Mouse (Mus musculus): ENCODE measurements around the gene Nol3. TPM values are rescaled to one million over a fixed set of nuclear protein-coding genes. Genes with fewer than 3 reads are reported as not detected.

Nol3 gene
- total and polyA plus RNA-seq, 2 experiments from 2014 or later: 2.0 to 6.5 TPM

DNA sequence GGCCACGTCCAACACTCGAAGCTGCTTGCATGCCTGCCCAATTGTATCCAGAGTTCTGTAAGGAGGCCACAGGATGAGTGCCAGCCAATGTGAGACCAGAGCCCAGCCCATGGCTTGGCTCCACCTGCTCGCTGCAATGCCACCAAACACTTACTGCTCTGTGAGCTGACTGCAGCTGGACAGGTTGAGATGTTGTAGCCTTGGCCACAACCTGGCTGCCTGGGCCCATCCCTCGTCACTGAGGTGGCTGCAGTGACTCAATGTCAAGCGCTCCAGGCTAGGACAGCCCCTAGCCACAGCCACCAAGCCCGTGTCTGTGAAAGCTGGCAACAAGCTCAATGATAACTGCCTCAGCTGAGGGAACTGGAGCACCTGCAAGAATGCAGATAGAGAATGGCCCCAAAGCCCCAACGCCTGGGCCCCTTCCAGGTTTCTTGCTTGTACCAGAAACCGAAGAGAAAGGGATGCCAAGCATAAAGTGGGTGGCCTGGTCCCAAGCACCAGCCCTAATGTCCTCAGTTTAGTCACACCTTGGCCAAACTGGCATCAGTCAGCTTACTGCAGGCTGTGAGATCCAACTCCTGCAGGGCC is 37.0 kb downstream of the Nol3 start:
- H3K9ac ChIP-seq (replicated peaks; ENCODE audit: low read length, poor library complexity, severe bottlenecking): no peak overlapping the region
- H3K4me3 ChIP-seq (ENCODE audit: low read depth, low read length): no peak overlapping the region
- TF ChIP-seq CTCF (IDR thresholded peaks at IDR 0.05): no peak
- no peak overlapping the region for H3K27ac ChIP-seq (ENCODE audit: low read depth, low read length)
- peaks cover 53% of the 10 kb centered on the region for H3K36me3 ChIP-seq (ENCODE audit: insufficient read depth, low read length)
- no peak for ATAC-seq (ENCODE audit: low FRiP score)
- no peaks in the 10 kb centered on the region for H3K9me3 ChIP-seq (ENCODE audit: low read length)
- H3K27me3 ChIP-seq (ENCODE audit: insufficient read depth, low read length): no peaks in the 10 kb centered on the region
- no peak overlapping the region for H3K4me2 ChIP-seq (ENCODE audit: low read depth, low read length, poor library complexity, severe bottlenecking)
- no peak for DNase-seq (ENCODE audit: low spot score)
- no peaks in the 10 kb centered on the region for H3K4me1 ChIP-seq (ENCODE audit: insufficient read depth, low read length)
- WGBS: 90% methylated on average over 8 of the region's 8 CpGs

DNA sequence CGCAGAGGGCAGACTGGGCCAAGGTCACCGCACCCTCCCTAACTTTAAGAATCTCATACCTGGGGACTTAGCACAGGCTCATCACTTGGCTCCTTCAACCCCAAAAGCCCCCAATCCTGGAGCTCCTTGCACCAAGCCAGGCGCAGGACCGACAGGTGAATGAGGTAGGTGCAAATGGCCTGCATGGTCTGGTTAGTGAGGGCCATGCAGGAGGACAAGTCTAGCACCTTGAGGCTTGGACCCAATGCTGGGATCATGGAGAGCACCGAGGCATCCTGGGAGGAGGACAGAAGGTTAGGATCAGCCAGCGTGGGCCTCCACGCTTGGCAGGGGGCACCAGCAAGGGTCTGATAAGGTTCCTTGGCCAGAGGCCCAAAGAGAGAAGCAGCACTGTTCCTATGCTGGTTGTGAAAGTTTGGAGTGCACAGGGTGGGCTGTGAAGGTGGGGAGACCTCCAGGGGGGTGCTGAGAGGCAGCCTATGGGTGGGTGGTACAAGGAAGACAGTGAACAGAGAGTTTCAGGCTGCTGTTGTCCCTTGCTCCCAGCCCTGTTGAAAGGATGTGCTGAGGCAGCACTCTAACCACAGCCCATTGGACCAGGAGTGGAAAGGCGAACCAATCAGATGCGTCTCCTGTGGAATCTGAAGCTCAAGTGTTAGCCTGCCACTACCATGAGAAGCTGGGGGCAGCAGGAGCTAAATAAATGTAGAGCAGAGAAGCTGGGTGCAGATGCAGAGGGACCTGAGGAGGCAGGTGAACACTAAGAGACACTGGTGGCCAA is 37.9 kb downstream of the Nol3 start:
- Histone ChIP-seq H3K9ac (replicated peaks; ENCODE audit: low read length, poor library complexity, severe bottlenecking) (no peak overlapping the region), H3K27me3 (ENCODE audit: insufficient read depth, low read length) (no peaks in the 10 kb centered on the region), H3K4me1 (ENCODE audit: insufficient read depth, low read length) (no peaks in the 10 kb centered on the region), H3K4me2 (ENCODE audit: low read depth, low read length, poor library complexity, severe bottlenecking) (no peak overlapping the region), H3K27ac (ENCODE audit: low read depth, low read length) (no peak overlapping the region), H3K4me3 (ENCODE audit: low read depth, low read length) (no peak overlapping the region), H3K36me3 (ENCODE audit: insufficient read depth, low read length) (peaks cover 55% of the 10 kb centered on the region), H3K9me3 (ENCODE audit: low read length) (no peaks in the 10 kb centered on the region)
- 85% methylated on average over 9 of the region's 9 CpGs for WGBS
- DNase-seq (ENCODE audit: low spot score) (no peak), ATAC-seq (ENCODE audit: low FRiP score) (no peak)
- TF ChIP-seq CTCF (IDR thresholded peaks at IDR 0.05): no peak

DNA sequence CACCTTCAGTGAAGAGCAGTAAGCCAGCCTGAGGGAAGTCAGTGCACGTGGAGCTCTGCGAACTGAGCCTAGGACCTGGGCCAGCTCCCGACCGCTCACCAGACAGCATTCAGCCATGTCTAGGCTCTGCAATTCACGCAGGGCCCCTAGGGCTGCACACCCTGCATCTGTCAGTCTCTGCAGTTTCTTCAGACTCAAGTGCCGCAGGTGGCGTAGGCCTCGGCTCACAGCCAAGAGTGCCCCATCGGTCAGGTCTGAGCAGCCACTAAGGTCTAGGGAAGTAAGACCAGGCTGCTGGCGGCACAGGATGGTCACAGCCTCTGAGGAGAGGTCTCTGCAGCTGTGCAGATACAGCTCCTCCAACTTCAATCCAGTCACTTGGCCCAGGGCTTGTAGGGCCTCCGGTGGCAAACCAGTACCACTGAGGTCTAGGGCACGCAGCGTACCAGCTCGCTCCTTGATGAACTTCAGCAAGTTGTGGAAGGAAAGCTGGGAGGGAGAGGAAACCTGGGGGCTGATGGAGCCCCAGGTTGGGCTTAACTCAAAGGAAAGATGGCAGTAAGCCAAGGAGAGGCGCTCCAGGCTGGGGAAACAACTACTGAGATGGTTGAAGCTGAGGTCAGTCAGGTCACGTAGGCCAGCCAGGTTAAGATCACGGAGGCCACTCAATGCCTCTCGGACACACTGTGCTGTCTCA is 39.3 kb downstream of the Nol3 start:
- Histone ChIP-seq H3K4me2 (ENCODE audit: low read depth, low read length, poor library complexity, severe bottlenecking) (no peak overlapping the region), H3K9me3 (ENCODE audit: low read length) (no peaks in the 10 kb centered on the region), H3K9ac (replicated peaks; ENCODE audit: low read length, poor library complexity, severe bottlenecking) (no peak overlapping the region), H3K36me3 (ENCODE audit: insufficient read depth, low read length) (peaks cover 53% of the 10 kb centered on the region), H3K27me3 (ENCODE audit: insufficient read depth, low read length) (no peaks in the 10 kb centered on the region), H3K27ac (ENCODE audit: low read depth, low read length) (no peak overlapping the region), H3K4me1 (ENCODE audit: insufficient read depth, low read length) (no peaks in the 10 kb centered on the region), H3K4me3 (ENCODE audit: low read depth, low read length) (no peak overlapping the region)
- DNase-seq (ENCODE audit: low spot score): no peak
- no peak for ATAC-seq (ENCODE audit: low FRiP score)
- no peak for TF ChIP-seq CTCF (IDR thresholded peaks at IDR 0.05)
- WGBS: 94% methylated on average over 18 of the region's 18 CpGs

DNA sequence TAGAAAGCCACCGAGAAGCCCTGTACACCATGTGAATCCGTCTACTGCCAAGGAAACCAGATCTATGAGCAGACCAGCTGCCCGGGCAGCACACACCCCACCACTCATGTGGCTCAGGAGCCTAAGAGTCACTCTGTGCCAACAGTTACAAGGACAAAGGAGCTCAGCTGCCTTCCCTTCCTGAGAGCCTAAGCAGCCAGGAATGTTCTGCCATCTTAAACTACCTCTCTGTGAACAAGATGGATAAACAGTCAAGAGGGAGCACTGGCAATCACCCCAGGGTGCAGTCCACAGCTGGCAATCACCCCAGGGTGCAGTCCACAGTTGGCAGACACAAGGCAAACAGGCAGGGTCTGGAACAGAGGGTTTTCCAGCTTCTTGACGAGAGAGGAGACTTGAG is 42.0 kb downstream of the Nol3 start:
- DNase-seq (ENCODE audit: low spot score) (peak; percentile 24), ATAC-seq (ENCODE audit: low FRiP score) (no peak)
- Histone ChIP-seq H3K4me3 (ENCODE audit: low read depth, low read length) (no peak overlapping the region), H3K4me2 (ENCODE audit: low read depth, low read length, poor library complexity, severe bottlenecking) (no peak overlapping the region), H3K9me3 (ENCODE audit: low read length) (no peaks in the 10 kb centered on the region), H3K9ac (replicated peaks; ENCODE audit: low read length, poor library complexity, severe bottlenecking) (no peak overlapping the region), H3K36me3 (ENCODE audit: insufficient read depth, low read length) (peaks cover 47% of the 10 kb centered on the region), H3K27me3 (ENCODE audit: insufficient read depth, low read length) (no peaks in the 10 kb centered on the region), H3K4me1 (ENCODE audit: insufficient read depth, low read length) (no peaks in the 10 kb centered on the region), H3K27ac (ENCODE audit: low read depth, low read length) (no peak overlapping the region)
- TF ChIP-seq CTCF (IDR thresholded peaks at IDR 0.05): no peak
- 73% methylated on average over 4 of the region's 4 CpGs for WGBS

DNA sequence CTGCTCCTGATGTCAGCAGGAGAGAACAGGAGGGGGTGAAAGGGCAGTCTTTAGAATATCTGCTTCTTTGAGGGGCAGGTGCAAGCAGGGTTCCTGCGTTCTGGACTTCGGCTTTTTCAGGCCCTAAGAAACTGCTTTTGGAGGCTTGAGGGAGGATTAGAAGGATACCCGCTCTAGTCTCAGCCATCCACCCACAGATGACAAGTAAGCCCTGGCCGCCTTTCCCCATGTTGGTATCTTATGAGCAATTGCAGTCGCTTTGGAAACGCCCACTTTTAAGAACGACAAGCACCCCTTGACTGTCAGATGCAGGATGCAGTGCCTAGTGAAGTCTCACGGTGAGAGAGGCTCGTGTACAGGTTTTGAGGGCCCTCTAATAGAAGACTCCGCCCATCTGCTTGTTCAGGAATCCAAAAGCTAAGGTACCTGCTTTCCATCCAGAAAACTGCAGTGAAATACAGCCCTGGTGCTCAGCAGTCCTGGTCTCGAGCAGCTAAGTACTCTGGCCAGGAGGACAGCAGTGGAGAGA is 42.8 kb downstream of the Nol3 start:
- DNase-seq (ENCODE audit: low spot score) (no peak), ATAC-seq (ENCODE audit: low FRiP score) (no peak)
- Histone ChIP-seq H3K27me3 (ENCODE audit: insufficient read depth, low read length) (no peaks in the 10 kb centered on the region), H3K9me3 (ENCODE audit: low read length) (no peaks in the 10 kb centered on the region), H3K27ac (ENCODE audit: low read depth, low read length) (no peak overlapping the region), H3K9ac (replicated peaks; ENCODE audit: low read length, poor library complexity, severe bottlenecking) (no peak overlapping the region), H3K4me1 (ENCODE audit: insufficient read depth, low read length) (no peaks in the 10 kb centered on the region), H3K4me3 (ENCODE audit: low read depth, low read length) (no peak overlapping the region), H3K36me3 (ENCODE audit: insufficient read depth, low read length) (peaks cover 42% of the 10 kb centered on the region), H3K4me2 (ENCODE audit: low read depth, low read length, poor library complexity, severe bottlenecking) (no peak overlapping the region)
- WGBS: 84% methylated on average over 11 of the region's 11 CpGs
- TF ChIP-seq CTCF (IDR thresholded peaks at IDR 0.05): no peak

DNA sequence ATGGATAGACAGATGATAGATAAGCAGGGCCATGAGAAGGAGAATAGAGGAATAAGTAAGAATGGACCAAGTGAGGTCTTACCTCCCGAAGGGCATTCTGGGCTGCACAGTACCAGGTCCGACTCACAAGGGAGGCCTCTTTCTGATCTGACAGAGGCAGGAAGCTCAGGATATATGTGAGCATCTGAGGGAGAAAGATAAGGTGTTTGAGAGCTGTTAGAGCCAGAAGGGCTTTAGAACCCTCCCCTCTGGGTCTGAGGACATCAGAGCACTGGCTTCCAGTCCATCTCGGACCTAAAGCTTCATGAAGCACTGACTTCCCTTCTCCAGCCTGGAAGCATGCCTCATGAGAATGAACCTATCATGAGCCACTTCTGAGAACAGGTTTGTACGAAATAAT is 47.2 kb downstream of the Nol3 start:
- H3K27me3 ChIP-seq (ENCODE audit: insufficient read depth, low read length): no peaks in the 10 kb centered on the region
- no peak for ATAC-seq (ENCODE audit: low FRiP score)
- no peak overlapping the region for H3K27ac ChIP-seq (ENCODE audit: low read depth, low read length)
- H3K9ac ChIP-seq (replicated peaks; ENCODE audit: low read length, poor library complexity, severe bottlenecking): no peak overlapping the region
- no peak for TF ChIP-seq CTCF (IDR thresholded peaks at IDR 0.05)
- no peak overlapping the region for H3K4me2 ChIP-seq (ENCODE audit: low read depth, low read length, poor library complexity, severe bottlenecking)
- no peak for DNase-seq (ENCODE audit: low spot score)
- H3K4me1 ChIP-seq (ENCODE audit: insufficient read depth, low read length): peaks cover 16% of the 10 kb centered on the region
- H3K36me3 ChIP-seq (ENCODE audit: insufficient read depth, low read length): peaks cover 22% of the 10 kb centered on the region; the same call in 1 of the 2 replicates
- H3K4me3 ChIP-seq (ENCODE audit: low read depth, low read length): no peak overlapping the region
- WGBS: 91% methylated on average over 4 of the region's 4 CpGs
- no peaks in the 10 kb centered on the region for H3K9me3 ChIP-seq (ENCODE audit: low read length)
